Mouse (Mus musculus) embryonic fibroblast, embryonic 13.5 days (primary cell): ENCODE data around the gene Pcolce. TPM values are rescaled to one million over a fixed set of nuclear protein-coding genes. Genes with fewer than 3 reads are reported as not detected.

Experiments used
- H3K27ac ChIP-seq: 2 replicates; pipeline ENCODE4 v1.5.1; 2012; ENCODE audit warnings: low read length, control low read depth, inconsistent platforms; ENCODE audit not compliant: insufficient read depth
- H3K4me1 ChIP-seq: 2 replicates; pipeline ENCODE4 v1.6.1; 2011; ENCODE audit warnings: low read length; ENCODE audit not compliant: control insufficient read depth, insufficient read depth
- H3K4me3 ChIP-seq: 2 replicates; pipeline ENCODE4 v1.5.1; 2011; ENCODE audit warnings: mild to moderate bottlenecking, control low read depth, low read length; ENCODE audit not compliant: insufficient read depth
- CTCF ChIP-seq: IDR thresholded peaks from 2 replicates; pipeline ENCODE4 v1.5.1; 2011; ENCODE audit warnings: mild to moderate bottlenecking, control low read depth, low read length, moderate library complexity, borderline replicate concordance; ENCODE audit not compliant: insufficient read depth
- POLR2A ChIP-seq: IDR thresholded peaks from 2 replicates; pipeline ENCODE4 v1.6.1; 2011; ENCODE audit warnings: low read depth, mild to moderate bottlenecking, control low read depth, low read length, moderate library complexity
- polyA plus RNA-seq: library from polyadenylated mRNA; stranded (reverse); fragments of >200 nt; gene quantifications from 2 replicates; pipeline ENCODE4 v1.2.4, GENCODE M21; 2011; ENCODE audit warnings: low read depth; ENCODE audit not compliant: missing spikeins, insufficient read length

Pcolce gene
- polyA plus RNA-seq, 1 experiment = 732 TPM

DNA sequence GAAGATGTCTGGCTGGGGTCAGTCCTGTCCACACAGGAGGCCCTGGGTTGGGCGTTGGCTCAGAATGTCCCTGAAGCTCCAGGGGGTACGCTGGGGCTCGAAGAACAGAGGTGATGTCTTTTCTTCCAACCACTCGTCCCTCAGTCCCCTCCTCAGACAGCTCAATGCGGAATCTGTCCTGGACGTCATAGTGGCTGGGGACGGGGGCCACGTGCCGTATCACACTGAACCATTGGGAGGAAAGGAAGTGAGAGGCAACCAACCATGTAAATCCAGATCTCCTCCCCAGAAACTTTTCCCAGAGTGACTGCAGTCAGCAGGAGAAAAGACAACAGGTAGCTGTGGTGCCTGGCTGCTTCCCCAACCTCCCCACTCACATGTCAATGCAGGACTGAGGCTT, 14.0 kb downstream of the Pcolce start:
- H3K4me1 ChIP-seq = peaks cover 8% of the 10 kb centered on the region; the same call in 1 of the 2 replicates
- TF ChIP-seq CTCF = no peak
- TF ChIP-seq POLR2A = no peak
- peak overlapping the region; percentile 68 for H3K4me3 ChIP-seq
- no peak overlapping the region for H3K27ac ChIP-seq

DNA sequence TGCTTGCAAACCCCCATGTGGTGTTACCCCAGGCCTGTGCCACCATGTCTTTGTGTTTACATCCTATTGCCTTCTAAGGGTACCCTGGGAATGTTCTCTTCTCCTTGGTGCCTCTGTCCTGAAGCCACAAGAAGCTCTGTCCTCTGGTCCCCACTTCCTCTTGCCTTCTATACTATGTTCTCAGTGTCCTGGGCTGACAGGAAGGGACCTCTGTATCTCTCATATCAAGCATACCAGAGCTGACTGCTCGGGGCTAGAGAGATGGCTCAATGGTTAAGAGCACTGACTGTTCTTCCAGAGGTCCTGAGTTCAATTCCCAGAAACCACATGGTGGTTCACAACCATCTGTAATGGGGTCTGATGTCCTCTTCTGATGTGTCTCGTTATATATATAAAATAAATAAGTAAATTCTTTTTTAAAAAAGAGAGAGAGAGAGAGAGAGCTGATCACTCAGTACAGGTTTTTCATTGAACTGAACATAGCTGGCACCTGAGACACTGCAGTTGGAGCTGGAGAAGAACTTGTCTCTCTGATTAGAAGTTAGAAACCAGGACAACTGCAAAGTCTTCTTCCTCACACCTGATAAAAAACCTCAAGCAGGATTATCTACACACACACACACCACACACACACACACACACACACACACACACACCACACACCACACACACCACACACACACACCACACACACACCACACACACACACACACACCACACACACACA, 15.3 kb downstream of the Pcolce start:
- H3K4me3 ChIP-seq = no peak overlapping the region
- no peak overlapping the region for H3K27ac ChIP-seq
- TF ChIP-seq CTCF = no peak
- no peak for TF ChIP-seq POLR2A
- H3K4me1 ChIP-seq = peaks cover 8% of the 10 kb centered on the region; the same call in 1 of the 2 replicates

DNA sequence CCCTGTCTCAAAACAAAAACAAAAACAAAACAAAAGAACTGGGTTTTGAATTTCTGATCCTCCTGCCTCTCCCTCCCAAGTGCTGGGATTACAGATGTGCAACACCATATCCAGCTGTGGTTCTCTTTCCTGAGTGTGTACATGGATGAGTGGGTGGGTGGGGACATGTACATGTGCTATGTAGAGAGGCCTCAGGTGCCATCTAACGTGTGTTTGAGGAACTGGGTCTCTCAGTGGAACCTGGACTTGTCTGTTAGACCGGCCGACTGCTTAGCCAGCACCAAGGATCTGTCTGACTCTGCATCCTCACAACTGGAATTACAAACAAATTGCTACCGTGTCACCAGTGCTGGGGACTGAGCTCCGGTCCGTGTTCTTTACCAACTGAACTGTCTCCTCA, 16.0 kb downstream of the Pcolce start:
- H3K27ac ChIP-seq = no peak overlapping the region
- peaks cover 7% of the 10 kb centered on the region; the same call in 1 of the 2 replicates for H3K4me1 ChIP-seq
- TF ChIP-seq POLR2A (no peak), CTCF (no peak)
- H3K4me3 ChIP-seq = no peak overlapping the region

DNA sequence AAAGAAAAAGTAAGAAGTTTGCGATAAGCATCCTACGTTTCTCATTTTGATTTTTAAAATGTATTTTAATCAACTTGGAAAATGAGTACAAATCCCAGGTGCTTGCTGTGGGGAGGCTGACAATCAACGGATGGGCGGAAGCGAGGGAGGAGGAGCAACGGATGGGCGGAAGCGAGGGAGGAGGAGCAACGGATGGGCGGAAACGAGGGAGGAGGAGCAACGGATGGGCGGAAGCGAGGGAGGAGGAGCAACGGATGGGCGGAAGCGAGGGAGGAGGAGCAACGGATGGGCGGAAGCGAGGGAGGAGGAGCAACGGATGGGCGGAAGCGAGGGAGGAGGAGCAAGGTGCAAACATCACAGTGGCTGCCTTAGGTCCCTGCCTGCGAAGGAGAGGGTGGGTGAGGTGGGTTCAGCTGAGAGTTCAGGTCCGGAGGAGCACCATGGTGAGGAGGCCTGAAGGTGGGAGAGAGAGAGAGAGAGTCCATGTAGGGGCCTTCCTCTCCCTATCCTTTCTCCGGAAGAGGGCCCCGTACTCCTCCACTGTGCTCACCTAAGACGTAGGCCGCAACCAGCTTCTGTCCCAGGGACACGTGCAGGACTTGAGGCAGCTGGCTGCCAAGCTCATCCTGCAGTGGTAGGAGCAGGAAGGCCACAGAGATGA, 16.9 kb downstream of the Pcolce start:
- no peak for TF ChIP-seq CTCF
- no peak for TF ChIP-seq POLR2A
- Histone ChIP-seq H3K4me1 (0 out of 2 replicates have a peak, but pooled peaks cover 3% of the 10 kb centered on the region), H3K27ac (no peak overlapping the region), H3K4me3 (no peak overlapping the region)

DNA sequence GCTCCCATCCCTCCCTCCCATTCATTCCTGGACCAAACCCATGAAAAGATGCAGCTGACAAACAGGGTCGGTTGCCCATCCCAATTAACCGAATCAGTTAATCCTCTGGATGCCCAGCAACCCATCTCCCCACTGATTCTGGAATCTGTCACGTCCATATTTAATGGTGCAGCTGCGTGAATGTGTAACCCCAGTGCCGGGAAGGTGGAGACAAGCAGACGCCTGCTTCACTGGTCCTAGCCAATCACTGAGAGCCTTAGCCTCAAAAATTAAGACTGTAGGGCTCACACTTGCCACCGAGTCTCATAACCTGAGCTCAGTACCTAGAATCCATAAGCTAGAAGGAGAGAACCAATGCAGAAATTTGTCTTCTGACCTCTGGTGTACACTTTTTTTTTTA, 17.7 kb downstream of the Pcolce start:
- no peak overlapping the region for H3K27ac ChIP-seq
- no peak overlapping the region for H3K4me3 ChIP-seq
- 0 out of 2 replicates have a peak, but pooled peaks cover 3% of the 10 kb centered on the region for H3K4me1 ChIP-seq
- TF ChIP-seq POLR2A (no peak), CTCF (no peak)

DNA sequence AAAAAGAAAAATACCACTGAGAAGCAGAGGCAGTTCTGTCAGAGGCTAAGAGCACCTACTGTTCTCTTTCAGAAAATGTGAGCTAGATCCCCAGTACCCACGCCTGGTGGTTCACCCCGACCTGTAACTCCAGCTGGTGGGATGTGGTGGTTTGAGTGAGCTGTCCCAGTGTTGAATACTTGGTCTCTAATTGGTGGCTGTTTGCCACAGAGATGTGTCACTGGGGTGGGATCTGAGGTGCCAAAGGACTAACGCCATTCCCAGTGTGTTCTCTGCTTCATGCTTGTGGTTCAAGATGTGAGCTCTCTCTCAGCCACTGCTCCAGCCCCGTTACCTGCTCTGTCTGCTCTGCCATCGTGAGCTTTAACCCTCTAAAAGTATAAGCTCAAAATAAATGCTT, 23.1 kb downstream of the Pcolce start:
- no peak for TF ChIP-seq POLR2A
- no peak for TF ChIP-seq CTCF

DNA sequence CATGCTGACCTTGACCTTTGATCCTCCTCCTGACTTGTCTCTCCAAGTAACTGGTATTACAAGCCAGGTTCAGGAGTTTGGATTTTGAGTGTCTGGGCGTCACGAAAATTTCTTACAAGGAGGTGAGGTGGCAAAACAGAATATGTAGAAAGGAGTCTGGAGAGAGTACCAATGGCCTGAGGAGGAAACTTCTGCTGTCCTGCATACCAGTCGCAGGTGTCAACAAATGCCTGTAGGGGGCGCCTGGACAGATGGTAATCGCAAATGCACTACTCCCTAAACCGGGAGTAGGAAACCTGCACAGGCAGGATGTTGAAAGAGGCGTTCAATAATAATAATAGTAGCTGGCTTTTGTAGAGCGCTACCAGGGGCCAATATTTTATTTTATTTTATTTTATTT, 28.6 kb downstream of the Pcolce start:
- Histone ChIP-seq H3K4me1 (no peaks in the 10 kb centered on the region), H3K27ac (no peak overlapping the region), H3K4me3 (no peak overlapping the region)
- TF ChIP-seq POLR2A = no peak
- TF ChIP-seq CTCF = 0 out of 2 replicates have a peak, but pooled peaks have one; percentile 6

More for the DNA sequence above, 23.1 kb downstream of the Pcolce start:
- Histone ChIP-seq H3K4me1 (no peaks in the 10 kb centered on the region), H3K4me3 (no peak overlapping the region), H3K27ac (no peak overlapping the region)

DNA sequence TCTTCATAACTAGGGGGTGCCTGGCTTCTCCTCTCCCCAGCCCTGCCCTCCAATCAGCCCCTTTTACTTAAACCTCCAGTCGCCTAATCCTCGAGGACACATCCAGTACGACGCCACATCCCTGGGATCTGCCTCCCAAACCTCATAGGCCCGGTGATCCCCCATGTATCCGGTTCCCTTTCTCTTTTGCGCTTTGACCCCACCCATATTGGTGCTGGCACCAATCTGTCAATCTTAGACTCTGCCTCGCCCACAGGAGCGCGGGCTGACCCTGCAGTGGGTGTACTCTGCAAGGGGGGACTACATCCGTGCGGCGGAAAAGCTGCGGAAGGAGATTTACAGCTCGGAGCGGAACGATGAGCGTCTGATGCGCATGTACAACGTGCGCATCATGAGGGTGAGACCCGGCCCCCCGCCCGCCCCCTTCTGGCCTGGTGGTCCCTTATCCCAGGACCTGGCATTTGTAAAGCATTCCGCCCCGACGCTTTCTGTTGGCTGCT, 29.9 kb downstream of the Pcolce start:
- no peak overlapping the region for H3K27ac ChIP-seq
- H3K4me1 ChIP-seq = no peaks in the 10 kb centered on the region
- H3K4me3 ChIP-seq = no peak overlapping the region
- no peak for TF ChIP-seq CTCF
- peak; percentile 37 for TF ChIP-seq POLR2A

DNA sequence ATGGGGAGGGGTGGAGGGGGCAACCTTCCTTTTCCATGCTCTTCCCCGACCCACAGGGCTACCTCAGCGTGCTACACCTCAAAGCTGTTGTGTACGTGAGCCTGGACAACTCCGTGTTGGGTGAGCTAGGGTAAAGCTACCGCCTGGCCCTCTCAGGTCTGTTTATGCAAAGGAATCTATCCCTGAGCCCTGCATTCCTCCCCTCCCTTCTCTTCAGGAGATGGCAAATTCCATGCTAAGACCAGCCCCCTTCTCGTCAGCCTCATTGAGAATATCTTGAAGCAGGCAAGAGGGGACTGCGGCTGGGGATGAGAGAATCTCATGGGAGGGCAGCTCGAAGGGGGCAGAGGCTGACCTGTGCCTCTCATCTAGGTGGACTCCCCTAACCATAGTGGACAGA, 30.9 kb downstream of the Pcolce start:
- H3K4me3 ChIP-seq = no peak overlapping the region
- H3K27ac ChIP-seq = no peak overlapping the region
- no peak for TF ChIP-seq POLR2A
- no peak for TF ChIP-seq CTCF
- no peaks in the 10 kb centered on the region for H3K4me1 ChIP-seq

DNA sequence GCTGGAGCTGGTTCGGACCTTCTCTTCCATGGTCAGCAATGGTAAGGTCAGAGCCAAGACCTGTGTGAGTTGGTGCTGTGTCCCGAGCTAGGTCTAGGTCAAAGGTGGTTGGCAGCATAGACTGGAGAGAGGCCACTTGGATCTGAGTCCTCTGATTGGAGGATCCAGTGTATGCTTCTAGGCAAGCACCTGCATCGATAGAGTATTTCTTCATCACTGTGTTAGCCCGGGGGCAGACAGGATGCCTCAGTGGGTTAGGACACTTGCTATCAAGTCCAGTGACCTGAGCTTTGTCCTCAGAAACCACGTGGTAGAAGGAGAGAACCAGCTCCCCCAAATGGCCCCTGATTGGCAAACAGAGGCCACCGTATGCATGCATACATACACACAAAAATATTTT, 33.3 kb downstream of the Pcolce start:
- Histone ChIP-seq H3K27ac (no peak overlapping the region), H3K4me3 (no peak overlapping the region), H3K4me1 (no peaks in the 10 kb centered on the region)
- TF ChIP-seq POLR2A = no peak
- TF ChIP-seq CTCF = no peak
